Mouse (Mus musculus) midbrain, embryonic 13.5 days (tissue): ENCODE measurements at regions not wholly inside any gene's neighbourhood (a gene's known extent, or its start where the extent isn't known, plus 50 kb on each side); places are given as distances from the start of the nearest gene placed in this dataset.

Source experiments
- ATAC-seq: fragments of 200-750 bp; cut with Nextera tagmentation; 2 replicates; pipeline ENCODE4 v1.8.0; 2017; ENCODE audit warnings: mild to moderate bottlenecking, moderate TSS enrichment, moderate library complexity
- H3K27ac ChIP-seq: fragments of 300-500 bp; sonication (generic); 2 replicates; pipeline ENCODE4 v1.5.1; 2015; ENCODE audit warnings: inconsistent platforms, mild to moderate bottlenecking, moderate library complexity
- H3K27me3 ChIP-seq: fragments of 300-500 bp; sonication (generic); 2 replicates; pipeline ENCODE4 v1.6.1; 2015; ENCODE audit warnings: mild to moderate bottlenecking, inconsistent platforms
- H3K36me3 ChIP-seq: fragments of 300-500 bp; sonication (generic); 2 replicates; pipeline ENCODE4 v1.6.1; 2015; ENCODE audit warnings: mild to moderate bottlenecking, inconsistent platforms
- H3K4me1 ChIP-seq: fragments of 300-500 bp; sonication (generic); replicated peaks from 2 replicates; pipeline ENCODE4 v1.6.1; 2015; ENCODE audit warnings: inconsistent platforms
- H3K4me2 ChIP-seq: fragments of 300-500 bp; sonication (generic); replicated peaks from 2 replicates; pipeline ENCODE4 v1.6.1; 2015; ENCODE audit warnings: moderate library complexity, mild to moderate bottlenecking, inconsistent platforms
- H3K4me3 ChIP-seq: fragments of 300-500 bp; sonication (generic); replicated peaks from 2 replicates; pipeline ENCODE4 v1.5.1; 2015; ENCODE audit warnings: mild to moderate bottlenecking, inconsistent platforms
- H3K9ac ChIP-seq: fragments of 300-500 bp; sonication (generic); replicated peaks from 2 replicates; pipeline ENCODE4 v1.6.1; 2015; ENCODE audit warnings: mild to moderate bottlenecking, inconsistent platforms
- H3K9me3 ChIP-seq: fragments of 300-500 bp; sonication (generic); 2 replicates; pipeline ENCODE4 v1.6.1; 2016; ENCODE audit warnings: mild to moderate bottlenecking, inconsistent platforms
- WGBS: fragments of 180-500 bp; shearing (Covaris S2); methylation state at CpG from one replicate; pipeline ENCODE4 v1.1.7; 2015; 5-methylcytosine and 5-hydroxymethylcytosine counted together

GRCm38 (mm10) chr2:56460625-56461590 lies 662.9 kb downstream of the Nr4a2 start:
- Histone ChIP-seq H3K27me3 (no peaks in the 10 kb centered on the region), H3K9me3 (no peaks in the 10 kb centered on the region), H3K4me2 (no peak overlapping the region), H3K9ac (no peak overlapping the region), H3K4me1 (peaks cover 27% of the 10 kb centered on the region), H3K4me3 (no peak overlapping the region), H3K27ac (0 out of 2 replicates have a peak overlapping the region, but pooled peaks have one; percentile 35), H3K36me3 (no peaks in the 10 kb centered on the region)
- peak; percentile 87 for ATAC-seq
- WGBS = 31% methylated on average over 2 of the region's 2 CpGs

DNA sequence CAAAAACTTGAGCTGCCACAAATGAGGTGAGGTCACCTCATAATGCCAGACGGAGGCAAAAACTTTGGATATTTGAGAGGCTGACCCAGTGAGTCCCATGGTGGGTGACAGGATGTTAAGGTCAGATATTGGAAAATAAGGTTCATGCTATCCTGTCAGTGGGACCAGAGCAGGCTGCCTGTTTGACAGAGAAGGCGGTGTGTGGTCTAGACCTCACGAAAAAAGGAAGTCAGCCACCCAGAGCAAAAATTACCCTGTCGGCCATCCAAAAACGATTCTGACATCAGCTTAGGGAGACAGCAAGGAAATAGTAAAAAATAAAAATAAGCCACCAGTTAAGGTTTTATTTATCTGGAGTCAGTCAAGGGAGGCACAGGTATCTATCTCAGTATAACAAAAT lies 664.4 kb downstream of the Nr4a2 start:
- no peak overlapping the region for H3K9ac ChIP-seq
- WGBS = 65% methylated on average over 5 of the region's 5 CpGs
- no peaks in the 10 kb centered on the region for H3K36me3 ChIP-seq
- no peaks in the 10 kb centered on the region for H3K9me3 ChIP-seq
- no peaks in the 10 kb centered on the region for H3K27me3 ChIP-seq
- ATAC-seq = no peak
- H3K27ac ChIP-seq = no peak overlapping the region
- no peak overlapping the region for H3K4me2 ChIP-seq
- H3K4me3 ChIP-seq = no peak overlapping the region
- H3K4me1 ChIP-seq = peaks cover 35% of the 10 kb centered on the region

- no peaks in the 10 kb centered on the region for H3K9me3 ChIP-seq
- no peaks in the 10 kb centered on the region for H3K27me3 ChIP-seq
- H3K9ac ChIP-seq = no peak overlapping the region
- H3K4me2 ChIP-seq = no peak overlapping the region
- no peak overlapping the region for H3K27ac ChIP-seq
- WGBS = 14% methylated on average over 1 of the region's 1 CpGs
- H3K4me1 ChIP-seq = peaks cover 35% of the 10 kb centered on the region
- H3K4me3 ChIP-seq = no peak overlapping the region
- peak; percentile 10; the same call in 1 of the 2 replicates for ATAC-seq
- no peaks in the 10 kb centered on the region for H3K36me3 ChIP-seq
These were observed 666.2 kb downstream of the Nr4a2 start for GRCm38 (mm10) chr2:56457594-56457993.

DNA sequence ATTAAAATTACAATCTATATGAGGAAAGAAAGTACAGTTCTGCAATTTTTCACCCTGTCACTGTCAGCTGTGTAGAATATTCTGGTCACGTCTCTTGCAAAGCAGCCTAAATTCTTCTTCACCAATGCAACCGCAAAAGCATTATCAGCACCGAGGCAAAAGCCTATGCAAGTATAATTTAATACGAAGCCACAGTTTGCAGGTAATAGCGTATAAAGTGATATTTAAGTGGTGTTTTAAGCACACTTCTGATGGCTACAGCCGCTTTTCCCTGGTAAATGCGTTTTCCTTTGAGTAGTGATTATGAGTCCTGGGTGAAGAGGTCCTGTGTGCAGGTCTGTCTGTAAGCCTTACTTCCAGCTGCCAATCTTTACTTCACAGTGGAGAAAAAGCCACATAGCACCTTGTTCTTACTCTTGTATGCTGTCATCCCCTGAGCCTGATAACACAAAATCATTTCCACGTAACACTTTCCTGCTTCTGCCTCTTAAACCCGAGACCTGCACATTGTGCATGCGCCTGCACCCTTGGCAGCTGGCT lies 667.9 kb downstream of the Nr4a2 start:
- no peaks in the 10 kb centered on the region for H3K27me3 ChIP-seq
- H3K36me3 ChIP-seq = no peaks in the 10 kb centered on the region
- H3K9me3 ChIP-seq = no peaks in the 10 kb centered on the region
- peak; percentile 13; the same call in 1 of the 2 replicates for ATAC-seq
- WGBS = 46% methylated on average over 10 of the region's 10 CpGs
- H3K4me2 ChIP-seq = peak overlapping the region; percentile 17; the same call in 1 of the 2 replicates
- H3K27ac ChIP-seq = 0 out of 2 replicates have a peak overlapping the region, but pooled peaks have one; percentile 17
- H3K9ac ChIP-seq = no peak overlapping the region
- H3K4me1 ChIP-seq = peaks cover 32% of the 10 kb centered on the region
- H3K4me3 ChIP-seq = no peak overlapping the region

DNA sequence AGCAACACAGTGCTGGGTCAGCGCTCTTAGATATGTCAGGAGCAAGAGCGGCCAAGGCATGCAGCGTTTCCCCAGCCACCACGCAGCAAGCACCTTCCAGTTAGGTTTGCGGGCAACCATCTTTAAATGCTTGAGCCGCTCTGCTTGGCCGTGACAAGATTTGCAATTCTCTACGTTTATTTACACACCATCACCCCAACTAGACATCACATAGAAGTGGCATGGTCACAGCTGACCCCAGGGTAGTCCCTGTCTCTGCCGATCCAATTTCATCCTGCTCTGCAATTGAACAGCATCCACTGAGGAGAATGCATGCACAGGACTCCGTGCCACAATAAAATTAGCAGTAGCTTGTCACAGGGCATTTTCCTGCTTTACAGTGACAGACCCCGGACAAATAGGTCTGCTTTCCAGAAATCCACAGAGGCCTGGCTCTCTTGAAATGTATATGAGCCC lies 669.2 kb downstream of the Nr4a2 start:
- Histone ChIP-seq H3K36me3 (no peaks in the 10 kb centered on the region), H3K27ac (peak overlapping the region; percentile 73), H3K4me3 (peak overlapping the region; percentile 30), H3K9ac (peak overlapping the region; percentile 52), H3K27me3 (no peaks in the 10 kb centered on the region), H3K4me2 (peak overlapping the region; percentile 56), H3K9me3 (no peaks in the 10 kb centered on the region), H3K4me1 (peaks cover 26% of the 10 kb centered on the region)
- ATAC-seq = peak; percentile 93
- 3% methylated on average over 11 of the region's 11 CpGs for WGBS

DNA sequence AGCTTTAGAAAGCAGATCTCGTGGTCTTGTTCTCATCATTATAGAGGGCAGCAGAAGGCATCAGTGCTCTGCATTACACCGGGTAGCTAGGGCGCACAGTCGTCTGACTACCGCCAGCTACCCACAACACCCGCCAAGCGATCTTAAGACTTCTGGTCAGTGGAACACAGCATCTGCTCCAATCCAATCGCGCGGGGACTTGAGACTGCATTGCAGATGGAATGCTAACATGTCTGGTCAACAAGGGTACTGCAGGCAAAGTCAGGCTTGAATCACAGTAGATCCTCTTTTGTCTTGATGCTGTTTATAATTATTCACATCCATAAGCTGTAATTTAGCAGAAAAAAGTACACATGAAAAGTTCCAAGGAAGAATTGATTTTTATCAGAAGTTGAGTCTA lies 682.9 kb downstream of the Nr4a2 start:
- Histone ChIP-seq H3K9me3 (no peaks in the 10 kb centered on the region), H3K4me2 (no peak overlapping the region), H3K36me3 (no peaks in the 10 kb centered on the region), H3K4me3 (no peak overlapping the region), H3K4me1 (no peaks in the 10 kb centered on the region), H3K27me3 (no peaks in the 10 kb centered on the region), H3K27ac (no peak overlapping the region), H3K9ac (no peak overlapping the region)
- 88% methylated on average over 10 of the region's 10 CpGs for WGBS
- ATAC-seq = no peak
